Mouse (Mus musculus) thymus, postnatal 25 days (tissue): ENCODE measurements around the gene Tfdp1.

Experiments used
- DNase-seq: peaks from one replicate; pipeline ENCODE4 v3.0.0; 2022

The Tfdp1 gene

GRCm38 (mm10) chr8:13353155-13353833, 14.7 kb downstream of the Tfdp1 start:
- DNase-seq: no peak

- DNase-seq: no peak
These were observed 15.3 kb downstream of the Tfdp1 start for GRCm38 (mm10) chr8:13353883-13354282.

GRCm38 (mm10) chr8:13356221-13356620, 17.7 kb downstream of the Tfdp1 start:
- DNase-seq: no peak

- DNase-seq: no peak
These were observed 18.1 kb downstream of the Tfdp1 start for GRCm38 (mm10) chr8:13356681-13357080.

GRCm38 (mm10) chr8:13360213-13360612, 21.7 kb downstream of the Tfdp1 start:
- DNase-seq: no peak

- peak; percentile 21 for DNase-seq
These were observed 23.3 kb downstream of the Tfdp1 start for GRCm38 (mm10) chr8:13361865-13362264.

GRCm38 (mm10) chr8:13373151-13373662, 34.7 kb downstream of the Tfdp1 start:
- DNase-seq: no peak

GRCm38 (mm10) chr8:13381630-13382029, 43.1 kb downstream of the Tfdp1 start:
- no peak for DNase-seq

- DNase-seq: no peak
These were observed 44.0 kb downstream of the Tfdp1 start for GRCm38 (mm10) chr8:13382536-13382935.

GRCm38 (mm10) chr8:13382999-13383398, 44.4 kb downstream of the Tfdp1 start:
- no peak for DNase-seq

GRCm38 (mm10) chr8:13386366-13386765, 47.8 kb downstream of the Tfdp1 start:
- DNase-seq: no peak

GRCm38 (mm10) chr8:13387728-13388127, 49.2 kb downstream of the Tfdp1 start:
- DNase-seq: no peak

GRCm38 (mm10) chr8:13388744-13389143, 50.2 kb downstream of the Tfdp1 start:
- no peak for DNase-seq

GRCm38 (mm10) chr8:13393869-13394268, 55.3 kb downstream of the Tfdp1 start:
- DNase-seq: no peak

GRCm38 (mm10) chr8:13396725-13397124, 58.2 kb downstream of the Tfdp1 start, which contains the start of gene Atp4b:
Gene Atp4b (minus strand): TSS chr8:13396825.
- DNase-seq: no peak

- DNase-seq: no peak
These were observed 65.0 kb downstream of the Tfdp1 start for GRCm38 (mm10) chr8:13403517-13403916.

- no peak for DNase-seq
These were observed 66.1 kb downstream of the Tfdp1 start, which contains the start of gene Grk1 for GRCm38 (mm10) chr8:13404666-13405131. Gene Grk1 (plus strand): TSS chr8:13405081.

GRCm38 (mm10) chr8:13406011-13406410, 67.5 kb downstream of the Tfdp1 start:
- no peak for DNase-seq

GRCm38 (mm10) chr8:13411597-13411996, 73.0 kb downstream of the Tfdp1 start:
- DNase-seq: peak; percentile 76

- peak; percentile 61 for DNase-seq
These were observed 74.5 kb downstream of the Tfdp1 start for GRCm38 (mm10) chr8:13412891-13413558.

- peak; percentile 54 for DNase-seq
These were observed 75.4 kb downstream of the Tfdp1 start for GRCm38 (mm10) chr8:13413823-13414390.

- no peak for DNase-seq
These were observed 77.3 kb downstream of the Tfdp1 start for GRCm38 (mm10) chr8:13415879-13416278.

- no peak for DNase-seq
These were observed 80.6 kb downstream of the Tfdp1 start for GRCm38 (mm10) chr8:13419111-13419639.
